Mouse (Mus musculus): ENCODE measurements around the gene Gm9945.

Gm9945 gene

GRCm38 (mm10) chr11:53523545-53524405 is 43.8 kb downstream of the Gm9945 start:
- DNase-seq = no peak

- DNase-seq = no peak
These were observed 44.9 kb downstream of the Gm9945 start for GRCm38 (mm10) chr11:53524905-53525304.

DNA sequence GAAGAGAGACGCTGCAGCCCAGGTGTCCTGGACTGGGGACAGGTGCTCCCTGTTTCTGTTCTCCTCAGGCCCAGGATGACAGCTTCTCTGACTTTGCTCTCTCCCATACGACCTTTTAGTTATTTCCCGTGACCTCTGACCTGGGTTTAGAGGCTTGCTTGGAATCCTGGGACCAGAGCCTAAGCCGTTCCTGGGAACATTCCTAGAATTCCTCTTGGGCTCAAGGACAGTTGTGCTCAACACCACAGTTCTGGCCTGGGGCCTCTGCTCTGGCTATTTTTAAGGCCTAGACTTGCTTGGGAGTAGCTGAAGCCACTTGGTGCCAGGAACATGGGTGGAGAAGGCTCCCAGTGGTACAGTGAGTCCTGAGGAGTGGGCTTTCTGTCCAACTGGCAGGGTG is 45.5 kb downstream of the Gm9945 start:
- DNase-seq = peak; percentile 73

DNA sequence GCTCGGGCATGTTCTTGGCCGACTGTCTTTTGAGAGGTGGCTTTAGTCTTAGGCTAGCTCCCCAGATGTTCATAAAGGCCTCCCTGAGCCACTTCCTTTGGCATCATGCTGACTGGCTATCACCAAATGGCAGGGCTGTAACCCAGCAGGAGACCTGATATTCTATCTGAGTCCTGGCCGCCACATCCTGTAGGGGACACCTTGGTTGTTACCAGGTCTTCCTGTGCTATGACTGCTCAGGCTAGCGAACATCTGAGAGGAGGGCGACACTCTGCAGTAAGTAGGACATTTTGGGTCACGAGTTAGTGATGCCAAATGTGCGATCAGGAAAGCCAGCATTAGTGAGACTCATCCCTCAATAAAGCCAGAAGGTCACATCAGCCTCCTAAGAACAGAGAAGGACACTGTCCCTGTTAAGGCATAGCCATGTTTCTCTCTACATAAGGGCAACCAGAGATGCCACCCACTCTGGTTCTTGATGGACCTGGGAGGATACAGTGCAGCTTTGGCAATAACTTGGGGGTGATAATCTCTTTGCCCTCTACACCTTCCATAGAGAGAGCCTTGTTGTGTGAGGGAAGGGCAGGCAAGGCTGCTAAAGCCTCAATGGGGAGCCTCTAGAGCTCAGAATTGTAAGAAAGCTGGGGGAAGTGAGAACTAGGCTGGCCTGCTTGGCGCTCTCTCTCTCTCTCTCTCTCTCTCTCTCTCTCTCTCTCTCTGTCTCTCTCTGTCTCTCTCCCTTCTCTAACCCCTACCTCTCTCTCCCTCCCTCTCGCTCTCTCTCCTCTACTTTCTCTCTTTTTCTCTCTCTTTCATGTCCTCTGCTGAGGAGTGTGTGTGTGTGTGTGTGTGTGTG is 48.7 kb downstream of the Gm9945 start:
- DNase-seq = no peak

DNA sequence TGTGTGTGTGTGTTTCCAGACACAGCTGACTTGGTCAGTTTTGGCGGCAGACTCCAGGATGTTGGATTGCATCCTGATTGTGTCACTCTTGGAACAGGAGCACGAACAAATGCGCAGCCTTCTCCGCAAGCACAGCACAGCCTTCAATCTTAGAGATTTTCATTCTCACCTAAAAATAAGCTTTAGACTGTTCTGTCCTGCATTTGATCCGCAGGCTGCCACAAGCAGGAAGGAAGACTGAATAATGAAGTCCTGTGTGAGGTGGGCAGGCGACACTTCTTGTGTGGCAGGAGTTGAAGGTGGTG is 49.2 kb downstream of the Gm9945 start:
- no peak for DNase-seq

DNA sequence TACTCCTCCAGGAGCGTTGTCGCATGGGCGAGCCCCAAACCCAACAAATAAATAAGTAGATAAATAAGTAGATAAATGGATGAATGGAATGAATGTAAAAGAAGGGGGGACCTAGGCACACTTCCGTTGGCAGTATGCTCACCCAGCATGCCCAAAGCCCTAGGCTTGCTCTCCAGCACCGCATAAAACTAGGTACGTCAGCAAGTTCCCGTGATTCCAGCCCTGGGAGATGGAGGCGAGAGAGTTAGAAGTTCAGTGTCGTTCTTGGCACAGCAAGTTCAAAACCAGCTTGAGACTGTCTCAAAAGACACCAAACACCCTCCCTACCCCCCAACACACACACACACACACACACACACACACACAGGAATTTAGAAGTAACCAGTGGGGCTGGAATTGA is 50.0 kb downstream of the Gm9945 start:
- DNase-seq = no peak

All from kidney, adult 11 months (tissue).